Mouse (Mus musculus) left cerebral cortex, postnatal 4 days (tissue): ENCODE data around the gene Npr2. TPM values are rescaled to one million over a fixed set of nuclear protein-coding genes. Genes with fewer than 3 reads are reported as not detected.

ENCODE experiments used
- DNase-seq: peaks from one replicate; pipeline ENCODE4 v3.0.0-alpha.2; 2022
- intact Hi-C: fragments of 180-260 bp; cut with DNase I; formaldehyde crosslinking; loops from one replicate; pipeline ENCODE4 v1.15.1; 2025
- microRNA-seq: library from miRNA; unstranded; fragments of <30 nt; microRNA quantifications from one replicate; pipeline ENCODE4 v1.2.0, GENCODE M21; 2022
- total RNA-seq, 2 experiments: library from RNA; stranded (reverse); gene quantifications; 2 replicates each; pipeline ENCODE4 v1.2.3; 2021

The Npr2 gene
- total RNA-seq, 2 experiments from 2014 or later = 56.5 to 65.2 TPM

DNA sequence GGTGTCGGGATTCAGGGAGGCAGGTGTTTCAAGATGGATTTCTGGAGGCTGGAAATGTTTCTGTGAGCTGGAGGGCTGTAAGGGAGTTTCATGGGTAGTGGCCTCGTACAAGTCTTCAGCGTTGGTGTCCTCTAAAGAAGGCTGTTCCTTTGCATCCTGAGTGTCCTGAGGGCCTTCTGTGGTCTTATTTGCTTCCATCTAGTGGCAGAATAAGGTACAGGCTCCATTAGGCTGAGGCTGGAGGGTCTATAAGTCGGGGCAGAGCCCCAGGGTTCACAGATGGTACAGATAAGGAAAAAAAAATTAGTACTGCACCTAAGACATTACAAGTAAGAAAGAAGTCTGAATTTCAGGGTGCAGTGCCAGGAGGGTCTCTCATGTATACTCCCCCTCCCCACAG, 34.7 kb downstream of the Npr2 start:
- DNase-seq = no peak
- intact Hi-C loops = no loop called here

GRCm38 (mm10) chr4:43668782-43669427, 37.2 kb downstream of the Npr2 start, which contains the start of the genes Tmem8b and Fam221b:
TSS of gene Tmem8b (plus strand) at chr4:43668971.
TSS of gene Fam221b (minus strand) at chr4:43669145.
- intact Hi-C loops = no loop called here
- peak; percentile 91 for DNase-seq

GRCm38 (mm10) chr4:43669428-43669794, 37.7 kb downstream of the Npr2 start:
- intact Hi-C loops = no loop called here
- DNase-seq = peak; percentile 63

DNA sequence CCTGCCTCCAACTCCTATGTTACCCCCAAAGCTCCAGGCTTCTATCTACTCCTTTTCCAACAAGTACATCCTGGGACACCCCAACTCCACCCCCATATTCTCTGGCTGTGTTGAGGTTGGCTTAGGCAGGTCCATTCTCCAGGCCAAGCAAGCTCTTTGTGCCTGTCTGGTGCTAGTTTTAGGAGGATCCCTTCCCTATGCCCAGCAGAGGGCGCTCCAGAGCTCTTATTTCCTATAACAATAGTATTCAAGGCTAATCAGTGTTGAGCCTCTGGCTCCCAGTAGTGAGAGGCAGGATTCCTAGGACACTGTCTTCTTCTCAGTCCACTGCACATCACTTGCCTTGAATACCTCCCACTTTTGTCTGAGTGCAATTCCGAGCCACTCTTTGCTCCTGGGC, 40.3 kb downstream of the Npr2 start:
- peak; percentile 94 for DNase-seq
- intact Hi-C loops = no loop called here

GRCm38 (mm10) chr4:43673703-43674102, 42.0 kb downstream of the Npr2 start:
- DNase-seq = no peak
- intact Hi-C loops = no loop called here

DNA sequence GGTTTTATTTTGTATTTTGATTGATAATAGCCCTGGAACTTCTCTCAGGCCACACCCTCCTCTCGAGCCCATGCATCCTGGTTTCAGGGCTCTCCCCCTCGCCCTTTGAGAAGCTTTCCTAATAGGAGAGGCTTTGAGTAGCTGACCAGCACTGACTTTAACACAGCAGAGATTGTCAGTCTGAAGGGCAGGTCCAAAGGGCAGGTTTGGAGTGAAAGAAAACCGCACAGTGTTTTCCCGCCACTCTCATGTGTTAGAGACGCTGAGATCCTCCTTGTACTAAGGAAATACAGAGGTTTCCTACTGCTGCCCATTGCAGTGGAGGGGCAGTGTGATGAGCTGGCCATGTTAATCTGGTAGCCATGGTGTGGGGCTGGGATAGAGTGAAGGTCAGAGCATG, 43.2 kb downstream of the Npr2 start:
- DNase-seq = no peak
- intact Hi-C loops = no loop called here

DNA sequence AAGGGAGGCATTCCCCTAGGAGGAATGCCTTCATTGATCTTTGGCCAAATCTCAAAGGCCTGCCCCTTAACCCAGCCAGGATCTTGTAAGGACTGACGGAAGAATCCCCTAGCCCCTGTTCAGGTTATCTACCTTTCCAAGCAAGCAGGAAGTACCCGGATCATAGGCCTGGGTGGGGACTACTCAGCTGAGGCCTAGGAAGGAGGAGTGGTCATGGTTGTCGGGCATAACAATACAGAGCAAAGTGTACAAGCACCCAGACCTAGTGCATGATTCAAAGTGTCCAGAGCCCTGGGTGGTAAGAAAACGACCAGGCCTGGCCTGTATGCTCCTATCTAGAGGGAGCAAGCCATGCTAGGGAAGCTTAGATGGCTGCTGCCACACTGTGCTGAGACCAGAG, 43.9 kb downstream of the Npr2 start:
- no peak for DNase-seq
- intact Hi-C loops = no loop called here

- intact Hi-C loops = no loop called here
Measured at GRCm38 (mm10) chr4:43678541-43678940, 46.8 kb downstream of the Npr2 start.

DNA sequence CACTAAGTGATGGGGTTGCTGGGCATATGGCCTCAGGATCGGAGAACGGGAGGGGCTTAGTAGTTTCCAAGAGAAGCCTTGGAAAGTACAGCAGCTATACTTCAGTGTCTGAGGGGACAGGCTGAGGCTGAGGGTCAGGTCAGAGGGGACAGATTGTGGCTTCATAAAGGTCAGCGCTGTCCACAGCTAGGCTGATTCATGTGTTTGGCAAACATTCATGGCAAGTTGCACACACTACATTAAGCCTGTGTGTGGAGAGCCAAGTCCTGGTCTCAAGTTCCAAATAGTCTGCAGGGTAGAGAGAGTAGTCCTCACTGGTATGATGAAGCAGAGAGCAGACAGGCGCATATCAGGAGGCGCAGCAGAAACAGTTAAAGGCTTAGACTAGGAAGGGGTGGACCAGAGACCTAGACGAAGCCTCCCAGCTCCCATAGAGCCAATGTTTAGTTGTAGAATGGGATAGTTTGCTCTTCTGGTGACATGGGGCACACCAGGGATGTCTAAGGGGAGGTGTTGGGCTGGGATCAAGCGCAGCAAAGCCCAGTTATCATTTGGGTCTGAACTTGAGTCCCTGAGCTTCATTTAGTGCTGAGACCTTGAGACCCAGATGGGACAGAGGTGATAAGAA, 47.8 kb downstream of the Npr2 start:
- intact Hi-C loops = no loop called here
- no peak for DNase-seq

More at GRCm38 (mm10) chr4:43678541-43678940, 46.8 kb downstream of the Npr2 start:
- DNase-seq = no peak

DNA sequence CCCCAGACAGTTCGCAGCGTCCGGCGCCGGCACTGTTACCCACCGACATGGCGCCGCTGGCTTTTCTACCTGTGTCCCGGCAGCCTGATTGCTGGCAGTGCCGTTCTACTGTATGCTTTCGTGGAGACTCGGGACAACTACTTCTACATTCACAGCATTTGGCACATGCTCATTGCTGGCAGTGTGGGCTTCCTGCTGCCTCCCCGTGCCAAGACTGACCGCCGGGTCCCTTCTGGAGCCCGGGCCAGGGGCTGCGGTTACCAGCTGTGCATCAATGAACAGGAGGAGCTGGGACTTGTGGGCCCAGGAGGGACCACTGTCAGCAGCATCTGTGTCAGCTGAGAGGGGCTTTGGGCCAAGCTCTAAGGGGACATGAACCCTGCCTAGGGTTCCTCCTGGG, 58.3 kb downstream of the Npr2 start:
- intact Hi-C loops = no loop called here
- DNase-seq = peak; percentile 50

- intact Hi-C loops = no loop called here
- no peak for DNase-seq
Measured at GRCm38 (mm10) chr4:43691026-43691425, 59.3 kb downstream of the Npr2 start.

DNA sequence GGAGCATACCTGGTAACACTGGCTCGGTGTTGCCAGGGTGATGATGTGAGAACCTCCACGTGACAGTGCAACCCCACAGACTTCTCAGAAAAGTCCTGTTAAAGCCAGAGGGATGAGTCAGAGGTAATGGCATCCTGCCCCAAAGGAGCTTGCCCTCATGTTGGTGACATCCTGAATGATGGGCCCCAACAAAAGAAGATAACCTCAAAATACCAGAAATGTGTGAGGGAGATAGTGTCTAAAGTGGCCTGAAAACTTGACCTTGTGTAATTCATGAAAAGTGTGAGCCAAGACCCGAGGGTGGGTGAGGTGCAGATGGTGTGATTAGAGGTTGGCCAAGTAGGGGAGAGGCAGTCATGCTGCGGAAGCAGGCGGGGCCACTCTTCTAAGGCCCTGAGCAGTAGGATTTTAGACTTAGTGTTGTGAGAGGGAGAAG, 62.1 kb downstream of the Npr2 start:
- no peak for DNase-seq
- intact Hi-C loops = no loop called here

- intact Hi-C loops = no loop called here
- DNase-seq = no peak
Measured at GRCm38 (mm10) chr4:43694439-43695248, 62.9 kb downstream of the Npr2 start.

DNA sequence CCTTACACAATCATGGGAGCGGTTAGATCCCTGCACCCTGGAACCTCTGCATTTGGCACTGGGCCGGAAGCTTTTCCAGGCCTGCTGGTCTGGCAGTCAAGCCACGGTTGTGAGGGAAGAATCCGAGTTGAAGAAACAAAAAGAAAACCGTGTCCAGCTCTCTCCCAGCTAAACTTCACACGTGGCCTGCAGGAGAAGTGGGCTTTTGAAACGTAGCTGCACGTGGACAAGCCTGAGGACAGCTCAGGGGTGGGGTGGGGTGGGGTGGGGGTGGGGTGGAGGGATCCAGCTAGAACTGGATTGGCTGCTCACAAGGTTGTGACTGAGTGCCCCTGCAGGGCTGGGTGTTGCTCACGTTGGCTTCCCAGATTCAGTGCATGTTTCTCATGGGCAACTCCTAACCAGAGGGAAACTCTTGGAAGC, 63.5 kb downstream of the Npr2 start:
- intact Hi-C loops = no loop called here
- DNase-seq = no peak

GRCm38 (mm10) chr4:43696561-43696960, 64.8 kb downstream of the Npr2 start:
- intact Hi-C loops = no loop called here
- DNase-seq = peak; percentile 70

- DNase-seq = no peak
- intact Hi-C loops = no loop called here
Measured at GRCm38 (mm10) chr4:43700707-43701106, 69.0 kb downstream of the Npr2 start, which contains the start of gene Olfr70. TSS of gene Olfr70 (minus strand) at chr4:43700807.

Small RNA genes lying within 50 kb of the gene (microRNA-seq; reads per million reads assigned to microRNA genes)
- not detected for gene Gm25262

Other genes with a start within 250 kb of the Npr2 start
- gene Rusc2, start 250.0 kb upstream of the Npr2 start, total RNA-seq = 100 to 1,000 TPM; 185 to 188 TPM
- 1 to 10 TPM; 1.0 to 1.3 TPM for gene Fam166b, start 202.8 kb upstream of the Npr2 start, total RNA-seq
- gene Tesk1, start 190.0 kb upstream of the Npr2 start, total RNA-seq = 100 to 1,000 TPM; 106 to 108 TPM
- gene Cd72, start 177.3 kb upstream of the Npr2 start, total RNA-seq = not detected
- gene Sit1, start 148.2 kb upstream of the Npr2 start, total RNA-seq = not detected
- 10 to 100 TPM; 29.9 to 34.3 TPM for gene Ccdc107, start 139.0 kb upstream of the Npr2 start, total RNA-seq
- 1 to 10 TPM; 3.6 to 3.8 TPM for gene Arhgef39, start 132.2 kb upstream of the Npr2 start, total RNA-seq
- gene Car9, start 125.0 kb upstream of the Npr2 start, total RNA-seq = under 1 TPM; 0.83 to 0.84 TPM
- gene Tpm2, start 108.2 kb upstream of the Npr2 start, total RNA-seq = 1 to 10 TPM; 4.7 to 5.2 TPM
- gene Creb3, start 69.6 kb upstream of the Npr2 start, total RNA-seq = 10 to 100 TPM; 63.2 to 67.5 TPM
- 10 to 100 TPM; 49.1 to 59.1 TPM for gene Tln1, start 69.2 kb upstream of the Npr2 start, total RNA-seq
- gene Rgp1, start 53.2 kb upstream of the Npr2 start, total RNA-seq = 10 to 100 TPM; 47.1 to 54.1 TPM
- 10 to 100 TPM; 63.9 to 71.7 TPM for gene Gba2, start 53.1 kb upstream of the Npr2 start, total RNA-seq
- not detected for gene Msmp, start 47.4 kb upstream of the Npr2 start, total RNA-seq
- gene Spag8, start 21.7 kb downstream of the Npr2 start, total RNA-seq = 1 to 10 TPM; 2.0 to 2.4 TPM
- gene Hint2, start 24.5 kb downstream of the Npr2 start, total RNA-seq = 10 to 100 TPM; 21.1 to 23.9 TPM
- 10 to 100 TPM; 50.1 to 52.5 TPM for gene Tmem8b, start 37.0 kb downstream of the Npr2 start, total RNA-seq
- under 1 TPM; 0.88 to 0.93 TPM for gene Fam221b, start 37.2 kb downstream of the Npr2 start, total RNA-seq
- not detected for gene Olfr70, start 68.9 kb downstream of the Npr2 start, total RNA-seq
- gene Olfr71, start 78.3 kb downstream of the Npr2 start, total RNA-seq = not detected
- gene Hrct1, start 95.3 kb downstream of the Npr2 start, total RNA-seq = under 1 TPM; 0.64 to 0.70 TPM
- under 1 TPM; 0.34 to 0.38 TPM for gene Spaar, start 98.1 kb downstream of the Npr2 start, total RNA-seq
- not detected for gene Olfr159, start 139.1 kb downstream of the Npr2 start, total RNA-seq
- not detected for gene Olfr156, start 192.0 kb downstream of the Npr2 start, total RNA-seq
- not detected for gene Olfr157, start 208.3 kb downstream of the Npr2 start, total RNA-seq
- not detected for gene Olfr155, start 219.6 kb downstream of the Npr2 start, total RNA-seq
- gene Reck, start 243.6 kb downstream of the Npr2 start, total RNA-seq = 1 to 10 TPM; 6.8 to 7.6 TPM